Mouse (Mus musculus) yolk sac, embryonic 10.5 days (tissue): ENCODE measurements around the gene Vil1.
A peak's percentile ranks its signal among the peaks of the same experiment; 100 is the strongest.
"Not testable (repeated sequence)": the region's sequence is repeated elsewhere in the genome, so short reads cannot be mapped to it uniquely, and the experiment has no call there.

Source experiments
- DNase-seq: peaks from one replicate; pipeline ENCODE4 v3.0.0-alpha.2; 2017; ENCODE audit warnings: low spot score

The Vil1 gene

DNA sequence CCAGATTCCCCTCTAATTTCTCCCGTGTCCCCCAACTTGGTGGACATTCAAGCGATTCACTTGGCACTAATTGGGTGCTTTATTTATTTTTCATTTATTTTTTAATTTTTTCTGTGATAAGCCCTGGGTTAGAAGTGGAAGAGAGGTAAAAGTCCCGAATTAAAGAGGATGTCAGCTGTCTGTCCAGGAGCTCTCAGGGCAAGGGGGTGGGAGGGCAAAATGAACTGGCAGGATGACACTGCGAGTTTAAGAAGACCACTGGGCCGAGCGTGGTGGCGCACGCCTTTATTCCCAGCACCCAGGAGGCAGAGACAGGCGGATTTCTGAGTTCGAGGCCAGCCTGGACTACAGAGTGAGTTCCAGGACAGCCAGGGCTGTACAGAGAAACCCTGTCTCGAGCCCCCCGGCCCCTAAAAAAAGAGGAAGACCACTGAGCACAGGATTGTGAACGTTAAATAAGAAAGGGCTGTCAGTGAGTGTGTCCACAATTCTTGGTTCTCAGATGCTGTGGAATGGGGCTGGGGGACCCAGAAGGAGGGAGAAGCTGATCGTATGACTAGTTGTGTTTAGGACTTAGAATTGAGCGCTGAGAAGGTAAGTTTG lies 21.7 kb upstream of the Vil1 start:
- no peak for DNase-seq

- no peak for DNase-seq
These were observed 20.7 kb upstream of the Vil1 start for GRCm38 (mm10) chr1:74388398-74388920.

- peak; percentile 47 for DNase-seq
These were observed 19.3 kb upstream of the Vil1 start for GRCm38 (mm10) chr1:74389831-74390286.

- DNase-seq: peak; percentile 62
These were observed 18.8 kb upstream of the Vil1 start for GRCm38 (mm10) chr1:74390287-74390906.

GRCm38 (mm10) chr1:74390924-74391748 lies 18.0 kb upstream of the Vil1 start, which contains the start of gene Ctdsp1:
Gene Ctdsp1 (plus strand): TSS chr1:74391509.
- peak; percentile 94 for DNase-seq

DNA sequence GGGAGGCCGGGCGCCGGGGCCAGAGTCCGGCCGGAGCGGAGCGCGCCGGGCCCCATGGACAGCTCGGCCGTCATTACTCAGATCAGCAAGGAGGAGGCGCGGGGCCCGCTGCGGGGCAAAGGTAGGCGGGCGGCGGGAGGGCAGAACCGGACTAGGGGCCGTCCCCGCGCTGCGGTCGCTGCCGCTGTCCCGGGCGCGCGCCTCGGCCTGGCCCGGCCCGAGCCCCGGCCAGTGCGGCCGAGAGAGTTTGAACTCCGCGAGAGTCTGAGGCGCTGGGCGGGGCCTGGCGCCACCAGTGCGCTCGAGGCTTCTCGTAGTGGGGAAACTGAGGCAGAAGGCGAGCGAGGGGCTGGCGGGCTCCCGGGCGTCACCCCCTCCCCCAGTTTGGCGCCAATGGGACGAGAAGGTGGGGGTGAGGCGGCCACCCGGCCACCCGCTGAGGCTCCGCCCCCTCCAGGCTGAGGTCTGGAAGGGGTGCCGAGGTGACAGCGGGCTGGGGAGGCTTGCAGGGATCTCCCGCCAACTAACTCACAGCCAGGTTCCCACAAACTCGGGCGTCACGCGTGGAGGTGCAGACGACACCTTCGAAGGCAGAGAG lies 17.2 kb upstream of the Vil1 start:
- DNase-seq: peak; percentile 90

DNA sequence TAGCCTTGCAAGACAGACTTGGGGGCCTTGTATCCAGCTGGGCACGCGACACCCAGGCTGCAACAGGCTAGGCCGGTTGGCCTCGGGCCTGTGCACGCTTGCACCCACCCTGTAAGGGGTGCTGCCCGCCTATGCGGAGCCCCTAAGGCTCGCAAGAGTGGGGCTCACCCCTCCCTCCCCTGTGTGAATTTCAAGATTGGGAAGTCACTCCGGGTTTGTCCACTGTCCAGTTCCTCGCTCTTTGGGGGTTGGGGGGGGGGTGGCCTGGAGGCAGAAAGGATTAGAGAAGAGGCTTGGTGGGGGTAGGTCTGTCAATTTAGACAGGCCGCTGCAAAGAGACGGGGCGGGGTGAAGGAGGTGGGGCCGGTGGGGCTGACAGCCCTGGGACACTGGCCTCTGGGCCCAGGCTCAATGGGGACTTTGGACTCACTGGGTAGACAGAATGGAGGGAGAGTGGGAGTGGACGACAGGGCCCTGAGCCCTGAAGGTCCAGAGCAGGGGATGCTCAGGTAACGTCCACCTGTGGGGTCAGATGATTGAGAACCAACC lies 16.7 kb upstream of the Vil1 start:
- DNase-seq: peak; percentile 91

GRCm38 (mm10) chr1:74393010-74393409 lies 16.2 kb upstream of the Vil1 start:
- DNase-seq: no peak

GRCm38 (mm10) chr1:74393697-74394096 lies 15.5 kb upstream of the Vil1 start:
- DNase-seq: no peak

GRCm38 (mm10) chr1:74394311-74394710 lies 14.9 kb upstream of the Vil1 start:
- DNase-seq: no peak

GRCm38 (mm10) chr1:74394858-74395257 lies 14.3 kb upstream of the Vil1 start:
- no peak for DNase-seq

- no peak for DNase-seq
These were observed 13.9 kb upstream of the Vil1 start for GRCm38 (mm10) chr1:74395290-74395689.

DNA sequence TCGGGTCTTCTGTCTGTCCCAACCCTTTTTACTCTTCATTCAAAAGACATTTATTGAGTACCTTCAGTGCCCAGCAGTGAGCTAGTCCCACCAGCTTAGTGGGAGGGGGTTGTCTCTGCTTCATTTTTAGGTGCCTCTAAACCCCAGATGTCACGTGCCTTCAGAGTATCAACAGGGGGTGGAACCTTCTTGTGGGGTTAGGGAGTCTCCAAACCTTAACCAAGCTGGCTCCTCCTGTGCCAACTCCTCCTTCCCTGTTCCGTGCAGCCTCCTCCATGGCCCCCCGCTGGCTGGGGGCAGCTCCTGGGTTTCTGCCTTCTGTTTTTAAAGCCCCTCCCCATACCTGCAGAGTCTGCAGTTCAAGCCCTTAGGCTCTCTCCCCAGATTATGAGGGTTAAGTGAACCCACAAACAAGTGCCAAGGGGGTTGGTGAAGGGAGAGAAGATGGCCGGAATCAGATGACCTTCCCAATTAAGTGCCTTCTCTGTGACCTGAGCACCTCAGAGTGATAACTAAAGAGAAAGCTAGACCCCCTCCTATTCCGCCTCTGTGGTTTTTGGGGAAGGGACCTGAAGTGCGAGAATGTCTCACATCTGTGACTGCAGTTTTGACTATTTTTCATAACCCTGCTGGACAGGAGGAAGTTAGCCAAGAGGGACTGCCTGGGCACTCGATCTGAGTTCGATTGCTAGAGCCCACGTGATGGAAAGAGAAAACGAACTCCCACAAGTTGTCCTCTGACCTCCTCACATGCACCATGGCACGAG lies 12.5 kb upstream of the Vil1 start:
- not testable (repeated sequence) for DNase-seq

DNA sequence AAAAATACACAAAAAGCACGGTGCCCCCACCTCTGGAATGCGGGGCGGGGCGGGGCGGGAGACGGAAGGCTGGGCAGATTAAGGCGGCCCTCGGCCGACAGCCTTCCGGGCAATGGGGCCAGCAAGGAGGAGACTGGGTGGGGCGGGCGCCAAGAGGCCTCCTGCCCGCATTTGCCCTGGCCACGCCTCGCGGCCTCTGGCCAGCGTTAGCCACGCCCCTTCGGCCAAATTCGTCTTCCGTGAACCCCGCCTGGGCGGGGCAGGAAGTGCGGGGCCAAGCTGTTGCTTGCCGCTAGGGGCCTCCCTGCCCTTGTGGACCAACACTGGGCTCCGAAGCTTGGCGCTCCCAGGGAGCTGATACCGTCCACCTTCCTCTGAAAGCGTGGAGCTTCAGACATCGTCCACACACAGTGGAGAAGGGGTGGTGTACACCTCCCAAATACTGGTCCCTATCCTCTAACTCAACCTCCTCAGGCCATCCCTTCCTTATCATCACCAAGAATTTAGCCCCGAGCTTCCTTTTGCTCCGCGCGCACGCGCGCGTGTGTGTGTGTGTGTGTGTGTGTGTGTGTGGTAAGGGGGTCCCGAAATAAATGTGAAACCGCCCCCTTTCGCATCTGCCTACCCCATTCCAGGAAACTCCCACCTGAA lies 11.8 kb upstream of the Vil1 start:
- DNase-seq: peak; percentile 99

DNA sequence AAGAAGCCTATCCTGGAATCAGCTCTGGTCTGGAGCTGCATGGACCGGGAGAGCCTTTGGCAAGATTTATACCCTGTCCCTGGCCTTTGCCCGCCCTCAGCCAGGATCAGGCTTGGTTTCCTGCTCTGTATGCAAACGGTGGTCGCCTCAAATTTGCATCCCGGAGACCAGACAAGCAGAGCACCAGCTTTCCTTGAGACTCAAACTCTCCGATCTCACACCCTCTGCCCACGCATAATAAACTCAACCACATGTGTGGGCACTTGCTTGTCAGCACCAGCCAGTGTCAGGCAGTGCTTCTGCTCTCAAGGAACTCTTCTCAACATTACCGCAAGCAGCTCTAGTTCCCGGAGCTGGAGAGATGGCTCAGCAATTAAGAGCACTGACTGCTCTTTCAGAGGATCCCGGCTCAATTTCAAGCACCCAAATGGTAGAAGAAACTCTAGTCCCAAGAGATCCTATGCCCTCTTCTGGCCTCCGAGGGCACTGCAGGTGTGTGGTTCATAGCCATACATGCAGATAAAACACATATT lies 11.2 kb upstream of the Vil1 start:
- peak; percentile 78 for DNase-seq

- DNase-seq: no peak
These were observed 8.6 kb upstream of the Vil1 start for GRCm38 (mm10) chr1:74400531-74400930.

DNA sequence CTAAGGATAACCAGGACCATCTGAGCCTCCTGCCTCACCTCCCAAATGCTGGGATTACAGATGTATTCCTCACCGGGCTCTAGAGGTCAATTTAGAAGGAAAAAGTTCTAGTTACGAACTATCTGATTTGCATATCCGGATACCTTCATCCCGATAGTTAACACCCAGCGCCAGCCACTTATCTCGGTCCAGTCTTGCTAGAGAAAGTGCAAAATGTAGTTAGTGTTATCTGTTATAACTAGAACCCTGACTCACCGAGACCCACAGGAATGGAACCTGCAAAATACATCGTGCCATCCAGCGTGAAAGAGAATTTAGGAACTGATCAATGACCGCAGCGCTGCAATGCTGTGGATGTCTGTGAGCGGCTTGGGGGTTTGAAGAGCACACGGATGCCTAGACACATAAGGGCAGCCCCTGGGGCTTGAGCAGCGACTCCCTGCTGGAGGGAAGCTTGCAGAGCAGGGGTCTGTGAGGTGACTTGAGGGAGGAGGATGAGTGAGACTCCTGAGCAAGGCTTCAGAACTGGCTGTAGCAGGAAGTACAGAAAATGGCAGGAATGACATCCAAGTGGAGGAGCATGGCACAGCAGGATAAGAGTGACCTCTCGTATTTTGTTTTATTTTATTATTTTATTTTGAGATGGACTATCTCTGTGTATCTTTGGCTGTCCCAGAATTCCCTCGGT lies 8.0 kb upstream of the Vil1 start:
- no peak for DNase-seq

DNA sequence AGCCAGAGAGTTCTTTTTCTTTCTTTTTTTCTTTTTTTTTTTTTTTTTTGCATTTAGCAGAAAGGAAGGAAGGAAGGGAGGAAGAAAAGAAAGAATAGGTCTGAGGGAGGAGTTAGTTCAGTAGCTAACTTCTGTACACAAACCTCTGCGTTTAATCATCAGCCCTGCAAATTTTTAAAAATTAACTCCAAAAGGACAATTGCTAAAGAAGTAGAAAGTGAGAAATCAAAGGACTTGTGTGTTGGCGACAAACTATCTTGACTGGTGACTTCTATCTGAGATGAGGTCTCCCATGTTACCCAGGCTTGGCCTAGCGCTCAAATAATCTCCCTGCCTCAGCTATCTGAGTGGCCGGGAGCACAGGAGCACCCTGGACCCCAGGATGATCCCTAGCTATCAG lies 5.0 kb upstream of the Vil1 start:
- no peak for DNase-seq

- no peak for DNase-seq
These were observed 2.7 kb downstream of the Vil1 start for GRCm38 (mm10) chr1:74411753-74412325.

GRCm38 (mm10) chr1:74412711-74413110 lies 3.5 kb downstream of the Vil1 start:
- DNase-seq: no peak
